Mouse (Mus musculus) stomach, postnatal 0 days (tissue): ENCODE data around the gene Wdr25. TPM values are rescaled to one million over a fixed set of nuclear protein-coding genes. Genes with fewer than 3 reads are reported as not detected.

Experiments used
- ATAC-seq: fragments of 200-750 bp; cut with Nextera tagmentation; 2 replicates; pipeline ENCODE4 v1.8.0; 2017; ENCODE audit not compliant: low FRiP score, low TSS enrichment
- DNase-seq: peaks from one replicate; pipeline ENCODE4 v3.0.0-alpha.2; 2016; ENCODE audit warnings: low spot score
- H3K27ac ChIP-seq: fragments of 300-500 bp; sonication (generic); replicated peaks from 2 replicates; pipeline ENCODE4 v1.5.1; 2014; ENCODE audit warnings: mild to moderate bottlenecking, control low read depth
- H3K27me3 ChIP-seq: fragments of 300-500 bp; sonication (generic); 2 replicates; pipeline ENCODE4 v1.6.1; 2014; ENCODE audit warnings: low read length; ENCODE audit not compliant: control insufficient read depth, insufficient read depth
- H3K36me3 ChIP-seq: fragments of 300-500 bp; sonication (generic); 2 replicates; pipeline ENCODE4 v1.6.1; 2014; ENCODE audit warnings: low read length, mixed read lengths; ENCODE audit not compliant: control insufficient read depth, insufficient read depth
- H3K4me1 ChIP-seq: fragments of 300-500 bp; sonication (generic); replicated peaks from 2 replicates; pipeline ENCODE4 v1.6.1; 2014; ENCODE audit warnings: antibody characterized with exemption; ENCODE audit not compliant: control insufficient read depth, insufficient read depth
- H3K4me2 ChIP-seq: fragments of 300-500 bp; sonication (generic); replicated peaks from 2 replicates; pipeline ENCODE4 v1.6.1; 2014; ENCODE audit warnings: low read depth, mild to moderate bottlenecking, control low read depth, moderate library complexity
- H3K4me3 ChIP-seq: fragments of 300-500 bp; sonication (generic); 2 replicates; pipeline ENCODE4 v1.5.1; 2014; ENCODE audit warnings: low read depth, low read length, control low read depth
- H3K9ac ChIP-seq: fragments of 300-500 bp; sonication (generic); 2 replicates; pipeline ENCODE4 v1.6.1; 2014; ENCODE audit warnings: mild to moderate bottlenecking, low read length, control low read depth, mixed read lengths
- H3K9me3 ChIP-seq: fragments of 300-500 bp; sonication (generic); 2 replicates; pipeline ENCODE4 v1.6.1; 2016; ENCODE audit warnings: low read length; ENCODE audit not compliant: control insufficient read depth
- CTCF ChIP-seq: IDR thresholded peaks from 2 replicates; pipeline ENCODE4 v1.5.1; 2016; ENCODE audit warnings: antibody characterized with exemption, low read depth, mild to moderate bottlenecking, moderate library complexity
- EP300 ChIP-seq: optimal IDR thresholded peaks from 2 replicates; pipeline ENCODE3; 2016; ENCODE audit warnings: antibody characterized with exemption
- WGBS: fragments of 180-500 bp; shearing (Covaris S2); extraction: QIAGEN DNeasy Blood & Tissue Kit; methylation state at CpG from one replicate; pipeline ENCODE4 v1.1.7; 2014; 5-methylcytosine and 5-hydroxymethylcytosine counted together
- polyA plus RNA-seq: library from polyadenylated mRNA; unstranded; fragments of >200 nt; fragmentation: Nextera tagmentation; extraction: Ambion mirVana; gene quantifications from 2 replicates; pipeline ENCODE4 v1.2.1, GENCODE M21; 2015

The Wdr25 gene
- polyA plus RNA-seq, 1 experiment from 2014 or later, result 3.9 TPM

- DNase-seq (no peak), ATAC-seq (no peak)
- Histone ChIP-seq H3K4me2 (no peak overlapping the region), H3K4me1 (no peaks in the 10 kb centered on the region), H3K27ac (no peak overlapping the region), H3K9ac (no peak overlapping the region), H3K27me3 (no peaks in the 10 kb centered on the region), H3K4me3 (no peak overlapping the region), H3K9me3 (no peaks in the 10 kb centered on the region), H3K36me3 (no peaks in the 10 kb centered on the region)
- no peak for TF ChIP-seq EP300
- no peak for TF ChIP-seq CTCF
- WGBS, result 36% methylated on average over 1 of the region's 1 CpGs
Observed at GRCm38 (mm10) chr12:108940255-108940654, 46.8 kb downstream of the Wdr25 start.

- Histone ChIP-seq H3K4me2 (no peak overlapping the region), H3K27ac (no peak overlapping the region), H3K4me1 (no peaks in the 10 kb centered on the region), H3K9me3 (no peaks in the 10 kb centered on the region), H3K36me3 (no peaks in the 10 kb centered on the region), H3K9ac (no peak overlapping the region), H3K27me3 (no peaks in the 10 kb centered on the region), H3K4me3 (no peak overlapping the region)
- WGBS, result 49% methylated on average over 2 of the region's 2 CpGs
- DNase-seq, result no peak
- TF ChIP-seq EP300 (no peak), CTCF (peak; percentile 36; the same call in 1 of the 2 replicates)
- no peak for ATAC-seq
Observed at GRCm38 (mm10) chr12:108941282-108941681, 47.9 kb downstream of the Wdr25 start.

- Histone ChIP-seq H3K4me3 (no peak overlapping the region), H3K27me3 (no peaks in the 10 kb centered on the region), H3K9me3 (no peaks in the 10 kb centered on the region), H3K27ac (no peak overlapping the region), H3K36me3 (no peaks in the 10 kb centered on the region), H3K9ac (no peak overlapping the region), H3K4me2 (no peak overlapping the region), H3K4me1 (no peaks in the 10 kb centered on the region)
- DNase-seq, result no peak
- no peak for ATAC-seq
- 79% methylated on average over 14 of the region's 14 CpGs for WGBS
- TF ChIP-seq EP300 (no peak), CTCF (0 out of 2 replicates have a peak, but pooled peaks have one; percentile 10)
Observed at GRCm38 (mm10) chr12:108942203-108942923, 48.9 kb downstream of the Wdr25 start.

- DNase-seq, result no peak
- H3K27me3 ChIP-seq, result no peaks in the 10 kb centered on the region
- no peak for ATAC-seq
- no peak overlapping the region for H3K4me2 ChIP-seq
- H3K36me3 ChIP-seq, result no peaks in the 10 kb centered on the region
- H3K9me3 ChIP-seq, result no peaks in the 10 kb centered on the region
- no peak overlapping the region for H3K9ac ChIP-seq
- no peaks in the 10 kb centered on the region for H3K4me1 ChIP-seq
- 80% methylated on average over 9 of the region's 9 CpGs for WGBS
- TF ChIP-seq CTCF, result no peak
- TF ChIP-seq EP300, result no peak
- H3K4me3 ChIP-seq, result no peak overlapping the region
- H3K27ac ChIP-seq, result no peak overlapping the region
Observed at GRCm38 (mm10) chr12:108953011-108953550, 59.6 kb downstream of the Wdr25 start.

DNA sequence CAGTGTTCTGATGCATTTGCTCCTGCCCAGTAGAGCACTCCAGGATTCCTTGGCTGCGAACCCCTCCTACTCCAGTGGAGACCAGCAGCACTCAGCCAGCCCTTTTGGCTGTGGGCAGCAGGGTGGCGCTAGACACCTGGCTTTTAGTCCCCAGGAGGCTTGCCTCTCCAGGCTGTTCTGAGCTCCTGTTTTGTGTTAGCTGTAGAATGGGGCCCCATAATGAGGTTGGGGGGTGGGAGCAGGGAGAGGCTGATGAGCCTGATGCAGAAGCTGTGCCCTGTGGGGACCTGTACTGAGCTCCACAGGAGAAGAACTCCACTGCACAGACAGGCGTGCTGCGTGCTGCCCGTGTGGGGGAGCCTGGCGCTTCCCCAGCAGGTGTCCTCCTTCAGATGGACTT lies 60.4 kb downstream of the Wdr25 start:
- peak; percentile 39; the same call in 1 of the 2 replicates for ATAC-seq

DNA sequence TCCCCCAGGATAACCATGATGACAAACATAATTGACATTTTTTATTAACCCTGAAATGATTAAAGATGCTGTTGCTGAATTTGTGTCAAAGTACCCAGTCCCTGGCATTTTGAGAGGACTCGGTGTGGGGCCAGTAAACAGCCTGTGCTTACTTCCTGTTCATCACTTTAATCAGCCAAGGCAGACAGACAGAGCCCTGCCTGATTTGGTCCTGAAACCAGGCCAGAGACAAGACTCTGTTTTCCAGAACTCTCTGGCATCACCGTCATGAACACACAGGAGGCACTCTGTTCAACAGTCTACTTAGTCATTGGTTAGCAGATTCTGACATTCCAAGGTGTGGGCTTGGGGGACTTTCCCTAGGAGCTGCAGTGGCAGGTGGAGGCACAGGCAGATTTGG lies 61.0 kb downstream of the Wdr25 start:
- Histone ChIP-seq H3K4me2 (no peak overlapping the region), H3K27me3 (no peaks in the 10 kb centered on the region), H3K36me3 (no peaks in the 10 kb centered on the region), H3K9me3 (no peaks in the 10 kb centered on the region), H3K9ac (no peak overlapping the region), H3K27ac (no peak overlapping the region), H3K4me3 (no peak overlapping the region), H3K4me1 (no peaks in the 10 kb centered on the region)
- ATAC-seq (no peak), DNase-seq (no peak)
- 66% methylated on average over 2 of the region's 2 CpGs for WGBS
- no peak for TF ChIP-seq EP300
- TF ChIP-seq CTCF, result no peak

More for the DNA sequence above, 60.4 kb downstream of the Wdr25 start:
- TF ChIP-seq EP300, result no peak
- peak; percentile 71 for TF ChIP-seq CTCF
- Histone ChIP-seq H3K4me3 (no peak overlapping the region), H3K27me3 (no peaks in the 10 kb centered on the region), H3K27ac (no peak overlapping the region), H3K4me1 (no peaks in the 10 kb centered on the region), H3K9ac (no peak overlapping the region), H3K4me2 (no peak overlapping the region), H3K9me3 (no peaks in the 10 kb centered on the region), H3K36me3 (no peaks in the 10 kb centered on the region)
- 30% methylated on average over 6 of the region's 6 CpGs for WGBS
- peak; percentile 45 for DNase-seq
